Mouse (Mus musculus) T-cell, adult 66 days (primary cell): Measurements from ENCODE around the gene Tbc1d2b. TPM values are rescaled to one million over a fixed set of nuclear protein-coding genes. Genes with fewer than 3 reads are reported as not detected.

Source experiments
- total RNA-seq, 2 experiments: library from RNA; stranded (reverse); gene quantifications; 3 replicates in 1 of 2; 4 replicates in 1 of 2; pipeline ENCODE4 v1.2.4; 2023

The Tbc1d2b gene
- total RNA-seq: 10 to 100 TPM; 66.6 to 67.5 TPM

GRCm38 (mm10) chr9:90270193-90270943, at the start of gene Tbc1d2b:
TSS of gene Tbc1d2b (minus strand) at chr9:90270804.

GRCm38 (mm10) chr9:90162926-90163748, 107.5 kb downstream of the Tbc1d2b start, which contains the start of gene Adamts7:
TSS of gene Adamts7 (plus strand) at chr9:90163069.

Other genes starting within 250 kb of the Tbc1d2b start
- 1 to 10 TPM; 8.0 to 8.1 TPM for gene Ctsh, start 216.7 kb downstream of the Tbc1d2b start, total RNA-seq
- 100 to 1,000 TPM; 356 to 423 TPM for gene Morf4l1, start 156.0 kb downstream of the Tbc1d2b start, total RNA-seq
- not detected for gene Adamts7, start 107.7 kb downstream of the Tbc1d2b start, total RNA-seq